ENCODE assay signal across 26 mouse cellular contexts in genomic region chr1:158061995-158062394, GRCm38 (mm10).
A peak's percentile ranks its signal among the peaks of the same experiment; 100 is the strongest.
DNase-seq lines count a peak whose midpoint lies in the region; ATAC-seq lines count a peak whose summit lies in the region.
"Had no signal": no experiment of that assay in that cellular context is flagged by ENCODE, and none has a peak within 500 bp of the region (broad histone marks: within the 10 kb centered on the region; RNA-seq: fewer than 3 reads in every experiment).

No protein-coding gene starts in this region.

- no peaks in the 10 kb centered on the region for H3K9me3 ChIP-seq in embryonic facial prominence, embryonic 14.5 days (ENCODE audit: control insufficient read depth, low read length)
- no peaks in the 10 kb centered on the region for H3K9me3 ChIP-seq in embryonic facial prominence, embryonic 10.5 days
- H3K9me3 ChIP-seq: embryonic facial prominence, embryonic 12.5 days; forebrain, embryonic 13.5 days; heart, embryonic 10.5 days; heart, embryonic 13.5 days; hindbrain, embryonic 12.5 days; hindbrain, embryonic 15.5 days had no signal

- no peaks in the 10 kb centered on the region for H3K27me3 ChIP-seq in embryonic facial prominence, embryonic 14.5 days (replicated peaks; ENCODE audit: control insufficient read depth, insufficient read depth, low read length)
- no peaks in the 10 kb centered on the region for H3K27me3 ChIP-seq in embryonic facial prominence, embryonic 10.5 days (replicated peaks; ENCODE audit: low read depth, poor library complexity, severe bottlenecking)
- H3K27me3 ChIP-seq: embryonic facial prominence, embryonic 12.5 days; forebrain, embryonic 13.5 days; heart, embryonic 13.5 days; hindbrain, embryonic 12.5 days; hindbrain, embryonic 15.5 days had no signal

- no peak overlapping the region for H3K4me2 ChIP-seq in embryonic facial prominence, embryonic 14.5 days (ENCODE audit: low read depth, low read length)
- H3K4me2 ChIP-seq: embryonic facial prominence, embryonic 12.5 days; forebrain, embryonic 13.5 days; heart, embryonic 13.5 days; hindbrain, embryonic 12.5 days; hindbrain, embryonic 15.5 days had no signal

- ATAC-seq in embryonic facial prominence, embryonic 14.5 days (ENCODE audit: low read depth), result no peak
- ATAC-seq: activated CD4-positive, CD25-positive, alpha-beta regulatory T cell, adult 4 months; forebrain, embryonic 13.5 days; forebrain, embryonic 16.5 days; intestine, postnatal 0 days had no signal

- H3K9ac ChIP-seq in embryonic facial prominence, embryonic 14.5 days (ENCODE audit: low read depth, low read length), result no peak overlapping the region
- H3K9ac ChIP-seq: embryonic facial prominence, embryonic 12.5 days; forebrain, embryonic 13.5 days; heart, embryonic 13.5 days; hindbrain, embryonic 12.5 days; hindbrain, embryonic 15.5 days had no signal

- no peak overlapping the region for H3K27ac ChIP-seq in embryonic facial prominence, embryonic 14.5 days (replicated peaks; ENCODE audit: low read depth, low read length)
- H3K27ac ChIP-seq in embryonic facial prominence, embryonic 10.5 days (replicated peaks), result no peak overlapping the region
- H3K27ac ChIP-seq: embryonic facial prominence, embryonic 12.5 days; forebrain, embryonic 13.5 days; heart, adult 2 months; heart, embryonic 10.5 days; heart, embryonic 13.5 days; hindbrain, embryonic 12.5 days; hindbrain, embryonic 15.5 days had no signal

- H3K4me1 ChIP-seq in embryonic facial prominence, embryonic 14.5 days (ENCODE audit: control insufficient read depth, insufficient read depth, low read length), result no peaks in the 10 kb centered on the region
- no peaks in the 10 kb centered on the region for H3K4me1 ChIP-seq in embryonic facial prominence, embryonic 10.5 days
- H3K4me1 ChIP-seq: embryonic facial prominence, embryonic 12.5 days; forebrain, embryonic 13.5 days; heart, embryonic 10.5 days; heart, embryonic 13.5 days; hindbrain, embryonic 12.5 days; hindbrain, embryonic 15.5 days had no signal

- WGBS in embryonic facial prominence, embryonic 14.5 days, result 67% methylated on average over 6 of the region's 6 CpGs
- 86% methylated on average over 6 of the region's 6 CpGs for WGBS in embryonic facial prominence, embryonic 10.5 days

- DNase-seq in embryonic facial prominence, embryonic 14.5 days (ENCODE audit: low spot score), result peak; percentile 5
- DNase-seq in embryonic facial prominence, embryonic 10.5 days (ENCODE audit: low spot score), result no peak
- peak; percentile 12 to 47 for DNase-seq in frontal cortex, adult 2 months (ENCODE audit: extremely low spot score in 1 of 2, low spot score in 1 of 2)
- DNase-seq in frontal cortex, postnatal 14 days (ENCODE audit: low spot score in 2 of 2), result no peak
- peak; percentile 62 for DNase-seq in brain, adult 2 months (ENCODE audit: low read depth, low spot score)
- no peak for DNase-seq in layer of hippocampus, adult 9-11 months
- DNase-seq: adrenal gland, adult 8-10 months; adrenal gland, postnatal 25 days; cerebellum, adult 18-20 months; cerebellum, adult 9-10 months; cerebellum, postnatal 14 days; gastrocnemius, postnatal 10 days; gastrocnemius, postnatal 36 days; heart, adult 2 months; heart, postnatal 14 days; heart, postnatal 4 days had no signal

- H3K36me3 ChIP-seq in embryonic facial prominence, embryonic 14.5 days (ENCODE audit: control insufficient read depth, insufficient read depth, low read length), result no peaks in the 10 kb centered on the region
- no peaks in the 10 kb centered on the region for H3K36me3 ChIP-seq in embryonic facial prominence, embryonic 10.5 days (replicated peaks)
- H3K36me3 ChIP-seq: embryonic facial prominence, embryonic 12.5 days; heart, embryonic 10.5 days; heart, embryonic 13.5 days; hindbrain, embryonic 12.5 days; hindbrain, embryonic 15.5 days had no signal

- no peak overlapping the region for H3K4me3 ChIP-seq in embryonic facial prominence, embryonic 14.5 days (ENCODE audit: low read depth, low read length)
- no peak overlapping the region for H3K4me3 ChIP-seq in embryonic facial prominence, embryonic 10.5 days
- H3K4me3 ChIP-seq: embryonic facial prominence, embryonic 12.5 days; erythroblast, embryonic 14.5 days; forebrain, embryonic 13.5 days; heart, adult 2 months; heart, embryonic 10.5 days; heart, embryonic 13.5 days; hindbrain, embryonic 12.5 days; hindbrain, embryonic 15.5 days had no signal

Comparison
In these comparisons a context has a peak if more than half of its experiments do, and no peak if none do; other contexts are left out.
1. DNase-seq: peak in embryonic facial prominence, embryonic 14.5 days (single experiment), frontal cortex, adult 2 months (2 of 2) and brain, adult 2 months (single experiment); none in embryonic facial prominence, embryonic 10.5 days (single experiment), frontal cortex, postnatal 14 days (0 of 2) and layer of hippocampus, adult 9-11 months (single experiment).